Mouse (Mus musculus) spleen, adult 2 months (tissue): Measurements from ENCODE around the gene Lrrc4c.

Source experiments
- CTCF ChIP-seq: fragments of 200-500 bp; IDR thresholded peaks from 2 replicates; pipeline ENCODE4 v1.5.1; 2011; ENCODE audit warnings: mild to moderate bottlenecking, inconsistent platforms; ENCODE audit not compliant: insufficient read depth, insufficient read length, insufficient replicate concordance; ENCODE audit errors: extremely low read depth
- POLR2A ChIP-seq: fragments of 200-500 bp; IDR thresholded peaks from 2 replicates; pipeline ENCODE4 v1.6.1; 2011; ENCODE audit warnings: low read depth, low read length, inconsistent platforms

DNA sequence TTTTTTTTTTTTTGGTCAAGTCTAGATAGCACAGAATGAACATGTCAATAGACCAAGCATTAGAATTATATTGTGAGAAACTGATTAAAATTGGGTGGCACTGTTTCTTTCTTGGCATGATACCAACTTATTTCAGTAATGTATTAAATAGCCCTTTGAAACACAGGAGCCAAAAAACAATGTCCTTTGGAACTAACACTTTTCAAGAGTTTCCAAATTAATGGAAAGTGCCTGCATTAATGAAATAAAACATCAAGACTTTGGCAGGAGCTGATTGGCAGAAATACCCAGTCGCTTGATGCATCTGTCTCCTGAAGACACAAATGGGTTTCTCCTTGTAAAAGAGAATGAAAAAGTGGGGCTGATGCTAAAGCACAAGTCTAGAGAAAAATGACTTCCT is 1184.5 kb downstream of the Lrrc4c start:
- no peak for TF ChIP-seq POLR2A
- TF ChIP-seq CTCF = no peak
